Mouse (Mus musculus) B cell, adult 62 days (primary cell): ENCODE results near the gene Wnt7b. TPM values are rescaled to one million over a fixed set of nuclear protein-coding genes. Genes with fewer than 3 reads are reported as not detected.

Experiments
- total RNA-seq: library from RNA; stranded (reverse); gene quantifications from 4 replicates; pipeline ENCODE4 v1.2.4, GENCODE M21; 2023

The Wnt7b gene
- not detected in 4 replicates for total RNA-seq

GRCm38 (mm10) chr15:85582356-85582910 is at the start of gene Wnt7b:
Wnt7b (minus strand) TSS chr15:85582473.

DNA sequence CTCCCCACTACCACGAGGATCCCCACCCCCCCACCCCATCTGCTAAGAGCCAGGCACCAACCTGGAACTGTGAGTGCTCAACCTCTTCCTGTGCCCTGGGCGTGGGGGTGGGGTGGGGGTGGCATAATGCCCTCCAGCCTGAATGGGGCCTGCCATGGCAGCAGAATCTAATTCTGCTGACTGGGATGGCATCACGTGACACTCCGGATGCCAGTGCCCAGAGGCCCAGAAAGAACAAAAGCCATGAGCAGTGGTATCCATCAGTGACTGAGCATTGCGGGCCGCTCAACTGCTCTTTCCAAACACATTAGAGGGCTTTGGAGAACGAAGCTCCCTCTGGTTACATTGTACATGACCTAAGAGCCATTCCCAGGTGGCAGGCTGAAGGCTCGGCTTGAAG is 79.1 kb downstream of the Wnt7b start, which contains the start of gene 7530416G11Rik:
7530416G11Rik (minus strand) TSS at position 101 of the 400 bp plus-strand sequence.

Other genes with a start within 250 kb of the Wnt7b start
- 44.1 to 51.0 TPM (median 46.6 TPM) in 4 replicates for gene Atxn10, start 246.2 kb downstream of the Wnt7b start, total RNA-seq
- not detected in 4 replicates for gene 7530416G11Rik, start 79.2 kb downstream of the Wnt7b start, total RNA-seq
- gene Ppara, start 152.5 kb upstream of the Wnt7b start, total RNA-seq = 0.15 to 0.34 TPM in 2 of 4 replicates, not detected in the others
- gene Cdpf1, start 229.2 kb upstream of the Wnt7b start, total RNA-seq = 13.9 to 19.5 TPM (median 15.5 TPM) in 4 replicates
- not detected in 4 replicates for gene Pkdrej, start 239.3 kb upstream of the Wnt7b start, total RNA-seq
- 11.8 to 15.6 TPM (median 14.3 TPM) in 4 replicates for gene Ttc38, start 249.8 kb upstream of the Wnt7b start, total RNA-seq